Mouse (Mus musculus): ENCODE data around the gene Vsig1. TPM values are rescaled to one million over a fixed set of nuclear protein-coding genes. Genes with fewer than 3 reads are reported as not detected.

Vsig1 gene
- polyA plus RNA-seq, 1 experiment from 2014 or later: not detected

DNA sequence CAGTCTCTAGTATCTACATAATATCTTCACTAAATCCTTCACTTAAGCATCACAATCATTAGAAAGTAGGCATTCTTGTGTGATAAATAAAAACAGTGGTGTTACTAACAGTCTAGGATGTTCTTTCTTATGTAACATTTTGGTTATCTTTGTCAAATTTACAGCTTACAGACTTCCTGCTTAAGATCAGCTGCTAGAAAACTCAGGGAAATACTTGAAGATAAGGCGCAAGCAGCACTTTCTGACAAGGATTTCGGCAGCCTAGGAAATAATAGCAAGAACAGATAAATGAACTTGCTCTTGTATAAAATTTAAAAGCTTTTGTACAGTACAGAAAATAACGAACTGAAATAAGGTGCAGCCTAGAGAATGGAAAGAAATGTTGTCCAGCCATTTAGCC is 25.9 kb downstream of the Vsig1 start:
- 51% methylated on average over 3 of the region's 3 CpGs for WGBS
- Histone ChIP-seq H3K27ac (replicated peaks in 1 of 2; ENCODE audit: control insufficient read depth in 1 of 2, insufficient read depth in 1 of 2, low read depth in 2 of 2, low read length in 2 of 2) (no peak overlapping the region), H3K4me1 (ENCODE audit: control insufficient read depth in 2 of 2, insufficient read depth in 2 of 2, low read length in 2 of 2) (peaks cover 0 to 2% of the 10 kb centered on the region in 2 experiments; a peak in 1 of 4 replicates), H3K27me3 (ENCODE audit: control insufficient read depth, insufficient read depth, low read length) (no peaks in the 10 kb centered on the region), H3K9ac (ENCODE audit: low read length) (no peak overlapping the region), H3K4me3 (ENCODE audit: control insufficient read depth in 1 of 2, insufficient read depth in 1 of 2, low read depth in 1 of 2, low read length in 2 of 2) (no peak overlapping the region), H3K4me2 (ENCODE audit: low read length) (no peak overlapping the region), H3K9me3 (ENCODE audit: control insufficient read depth, low read length) (no peaks in the 10 kb centered on the region), H3K36me3 (ENCODE audit: control insufficient read depth, insufficient read depth, low read length) (no peaks in the 10 kb centered on the region)
- ATAC-seq (ENCODE audit: insufficient number of reproducible peaks, insufficient read depth, low FRiP score, low read depth): no peak

DNA sequence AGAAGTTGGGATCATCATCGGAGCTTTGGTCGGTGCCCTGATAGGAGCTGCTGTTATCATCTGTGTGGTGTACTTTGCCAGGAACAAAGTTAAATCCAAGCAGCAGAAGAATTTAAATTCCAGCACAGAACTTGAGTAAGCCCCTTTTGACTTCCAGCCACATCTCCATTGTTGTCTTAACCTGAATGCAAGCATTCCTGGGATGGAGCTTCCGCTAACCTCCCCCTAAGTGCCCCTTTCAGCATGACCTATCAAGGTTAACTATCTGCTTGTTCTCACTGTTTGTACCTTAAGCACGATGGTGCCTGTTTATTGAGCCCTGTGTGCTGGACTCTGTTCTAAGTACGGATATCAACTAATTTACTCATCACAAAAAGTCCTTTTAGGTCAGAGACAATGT is 28.9 kb downstream of the Vsig1 start:
- no peaks in the 10 kb centered on the region for H3K9me3 ChIP-seq (ENCODE audit: control insufficient read depth, low read length)
- H3K4me1 ChIP-seq (ENCODE audit: control insufficient read depth in 2 of 2, insufficient read depth in 2 of 2, low read length in 2 of 2): peaks cover 0 to 2% of the 10 kb centered on the region in 2 experiments; a peak in 1 of 4 replicates
- H3K27ac ChIP-seq (replicated peaks in 1 of 2; ENCODE audit: control insufficient read depth in 1 of 2, insufficient read depth in 1 of 2, low read depth in 2 of 2, low read length in 2 of 2): no peak overlapping the region
- H3K4me2 ChIP-seq (ENCODE audit: low read length): peak overlapping the region; percentile 13; the same call in 1 of the 2 replicates
- 39% methylated on average over 5 of the region's 5 CpGs for WGBS
- ATAC-seq (ENCODE audit: insufficient number of reproducible peaks, insufficient read depth, low FRiP score, low read depth): no peak
- no peak overlapping the region for H3K9ac ChIP-seq (ENCODE audit: low read length)
- no peaks in the 10 kb centered on the region for H3K36me3 ChIP-seq (ENCODE audit: control insufficient read depth, insufficient read depth, low read length)
- no peak overlapping the region for H3K4me3 ChIP-seq (ENCODE audit: control insufficient read depth in 1 of 2, insufficient read depth in 1 of 2, low read depth in 1 of 2, low read length in 2 of 2)
- H3K27me3 ChIP-seq (ENCODE audit: control insufficient read depth, insufficient read depth, low read length): no peaks in the 10 kb centered on the region

DNA sequence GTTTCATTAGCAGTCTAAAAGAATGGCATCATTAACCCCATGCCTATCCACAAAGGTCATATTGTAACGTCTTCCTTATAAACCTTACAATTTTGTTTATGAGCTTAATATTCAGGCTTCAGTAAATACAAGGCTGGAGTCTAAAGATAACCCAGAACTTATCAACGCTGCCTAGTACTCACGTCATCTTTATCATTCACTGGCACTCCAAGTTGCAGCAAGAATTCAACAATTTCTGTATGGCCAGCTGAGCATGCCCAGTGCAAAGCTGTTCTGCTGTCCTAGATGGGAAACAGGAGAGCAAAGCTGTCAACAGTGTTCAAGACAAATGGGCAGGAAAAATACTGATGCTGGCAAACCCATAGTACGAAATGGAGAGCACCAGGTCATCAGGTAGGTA is 46.2 kb downstream of the Vsig1 start:
- Histone ChIP-seq H3K4me2 (ENCODE audit: low read length) (no peak overlapping the region), H3K9ac (ENCODE audit: low read length) (no peak overlapping the region), H3K4me3 (ENCODE audit: control insufficient read depth in 1 of 2, insufficient read depth in 1 of 2, low read depth in 1 of 2, low read length in 2 of 2) (no peak overlapping the region), H3K27me3 (ENCODE audit: control insufficient read depth, insufficient read depth, low read length) (no peaks in the 10 kb centered on the region), H3K36me3 (ENCODE audit: control insufficient read depth, insufficient read depth, low read length) (peaks cover 19% of the 10 kb centered on the region), H3K4me1 (ENCODE audit: control insufficient read depth in 2 of 2, insufficient read depth in 2 of 2, low read length in 2 of 2) (0 out of 4 replicates have a peak, but pooled peaks cover 0 to 3% of the 10 kb centered on the region in 2 experiments), H3K9me3 (ENCODE audit: control insufficient read depth, low read length) (no peaks in the 10 kb centered on the region), H3K27ac (replicated peaks in 1 of 2; ENCODE audit: control insufficient read depth in 1 of 2, insufficient read depth in 1 of 2, low read depth in 2 of 2, low read length in 2 of 2) (no peak overlapping the region)
- ATAC-seq (ENCODE audit: insufficient number of reproducible peaks, insufficient read depth, low FRiP score, low read depth): no peak
- WGBS: 82% methylated on average over 4 of the region's 4 CpGs

- WGBS: 22% methylated on average over 23 of the region's 23 CpGs
- Histone ChIP-seq H3K4me3 (ENCODE audit: control insufficient read depth in 1 of 2, insufficient read depth in 1 of 2, low read depth in 1 of 2, low read length in 2 of 2) (peak within 1 kb of the TSS; percentile 54 to 73), H3K9ac (ENCODE audit: low read length) (peak within 1 kb of the TSS; percentile 64), H3K4me1 (ENCODE audit: control insufficient read depth in 2 of 2, insufficient read depth in 2 of 2, low read length in 2 of 2) (0 out of 4 replicates have a peak, but pooled peaks cover 0 to 3% of the 10 kb centered on the region in 2 experiments), H3K36me3 (ENCODE audit: control insufficient read depth, insufficient read depth, low read length) (peaks cover 5% of the 10 kb centered on the region; the same call in 1 of the 2 replicates), H3K4me2 (ENCODE audit: low read length) (peak within 1 kb of the TSS; percentile 64), H3K27me3 (ENCODE audit: control insufficient read depth, insufficient read depth, low read length) (no peaks in the 10 kb centered on the region), H3K27ac (replicated peaks in 1 of 2; ENCODE audit: control insufficient read depth in 1 of 2, insufficient read depth in 1 of 2, low read depth in 2 of 2, low read length in 2 of 2) (no peak within 1 kb of the TSS), H3K9me3 (ENCODE audit: control insufficient read depth, low read length) (no peaks in the 10 kb centered on the region)
- ATAC-seq (ENCODE audit: insufficient number of reproducible peaks, insufficient read depth, low FRiP score, low read depth): peak; percentile 96
Measured at GRCm38 (mm10) chrX:140956272-140956940, 49.0 kb downstream of the Vsig1 start, which contains the start of the genes Psmd10 and Atg4a. TSS of gene Psmd10 (minus strand) at chrX:140956728. TSS of gene Atg4a (plus strand) at chrX:140956907.

GRCm38 (mm10) chrX:140956959-140957358 is 49.6 kb downstream of the Vsig1 start:
- WGBS: 20% methylated on average over 5 of the region's 5 CpGs
- peak overlapping the region; percentile 60 for H3K9ac ChIP-seq (ENCODE audit: low read length)
- H3K36me3 ChIP-seq (ENCODE audit: control insufficient read depth, insufficient read depth, low read length): peaks cover 5% of the 10 kb centered on the region; the same call in 1 of the 2 replicates
- H3K4me2 ChIP-seq (ENCODE audit: low read length): peak overlapping the region; percentile 64
- H3K27ac ChIP-seq (replicated peaks in 1 of 2; ENCODE audit: control insufficient read depth in 1 of 2, insufficient read depth in 1 of 2, low read depth in 2 of 2, low read length in 2 of 2): no peak overlapping the region
- no peaks in the 10 kb centered on the region for H3K9me3 ChIP-seq (ENCODE audit: control insufficient read depth, low read length)
- H3K4me1 ChIP-seq (ENCODE audit: control insufficient read depth in 2 of 2, insufficient read depth in 2 of 2, low read length in 2 of 2): 0 out of 4 replicates have a peak, but pooled peaks cover 0 to 3% of the 10 kb centered on the region in 2 experiments
- ATAC-seq (ENCODE audit: insufficient number of reproducible peaks, insufficient read depth, low FRiP score, low read depth): peak; percentile 61; the same call in 1 of the 2 replicates
- H3K27me3 ChIP-seq (ENCODE audit: control insufficient read depth, insufficient read depth, low read length): no peaks in the 10 kb centered on the region
- peak overlapping the region; percentile 54 to 73 for H3K4me3 ChIP-seq (ENCODE audit: control insufficient read depth in 1 of 2, insufficient read depth in 1 of 2, low read depth in 1 of 2, low read length in 2 of 2)

GRCm38 (mm10) chrX:140978943-140979342 is 71.5 kb downstream of the Vsig1 start:
- H3K4me2 ChIP-seq (ENCODE audit: low read length): no peak overlapping the region
- no peak overlapping the region for H3K9ac ChIP-seq (ENCODE audit: low read length)
- no peaks in the 10 kb centered on the region for H3K27me3 ChIP-seq (ENCODE audit: control insufficient read depth, insufficient read depth, low read length)
- ATAC-seq (ENCODE audit: insufficient number of reproducible peaks, insufficient read depth, low FRiP score, low read depth): no peak
- H3K4me1 ChIP-seq (ENCODE audit: control insufficient read depth in 2 of 2, insufficient read depth in 2 of 2, low read length in 2 of 2): peaks cover 4 to 9% of the 10 kb centered on the region in 2 experiments
- H3K4me3 ChIP-seq (ENCODE audit: control insufficient read depth in 1 of 2, insufficient read depth in 1 of 2, low read depth in 1 of 2, low read length in 2 of 2): no peak overlapping the region
- 91% methylated on average over 1 of the region's 1 CpGs for whole genome bisulfite sequencing
- H3K27ac ChIP-seq (replicated peaks in 1 of 2; ENCODE audit: control insufficient read depth in 1 of 2, insufficient read depth in 1 of 2, low read depth in 2 of 2, low read length in 2 of 2): no peak overlapping the region
- H3K36me3 ChIP-seq (ENCODE audit: control insufficient read depth, insufficient read depth, low read length): no peaks in the 10 kb centered on the region
- H3K9me3 ChIP-seq (ENCODE audit: control insufficient read depth, low read length): no peaks in the 10 kb centered on the region

DNA sequence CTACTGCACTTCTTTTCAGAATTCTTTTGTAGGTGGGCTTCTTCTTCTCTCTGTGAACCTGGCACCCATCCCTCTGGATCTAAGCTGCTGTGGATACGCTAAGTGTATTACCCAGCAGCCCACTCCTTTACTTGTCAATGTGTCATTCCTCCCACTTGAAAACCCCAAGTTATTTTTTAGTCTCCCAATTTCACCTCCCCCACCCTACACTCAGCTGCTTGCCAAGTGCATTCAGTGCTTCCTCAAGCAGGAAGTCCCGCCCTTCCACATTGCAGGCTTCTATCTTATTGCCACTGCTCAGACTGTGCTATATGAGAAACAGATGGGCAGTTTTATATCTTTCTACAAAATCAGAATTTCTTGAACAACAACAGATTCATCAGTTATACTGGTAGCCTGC is 72.1 kb downstream of the Vsig1 start:
- Histone ChIP-seq H3K4me3 (ENCODE audit: control insufficient read depth in 1 of 2, insufficient read depth in 1 of 2, low read depth in 1 of 2, low read length in 2 of 2) (no peak overlapping the region), H3K9ac (ENCODE audit: low read length) (no peak overlapping the region), H3K27me3 (ENCODE audit: control insufficient read depth, insufficient read depth, low read length) (peaks cover 1% of the 10 kb centered on the region; the same call in 1 of the 2 replicates), H3K4me1 (ENCODE audit: control insufficient read depth in 2 of 2, insufficient read depth in 2 of 2, low read length in 2 of 2) (peaks cover 4 to 9% of the 10 kb centered on the region in 2 experiments), H3K27ac (replicated peaks in 1 of 2; ENCODE audit: control insufficient read depth in 1 of 2, insufficient read depth in 1 of 2, low read depth in 2 of 2, low read length in 2 of 2) (no peak overlapping the region), H3K36me3 (ENCODE audit: control insufficient read depth, insufficient read depth, low read length) (no peaks in the 10 kb centered on the region), H3K4me2 (ENCODE audit: low read length) (no peak overlapping the region), H3K9me3 (ENCODE audit: control insufficient read depth, low read length) (no peaks in the 10 kb centered on the region)
- WGBS: 51% methylated on average over 2 of the region's 2 CpGs
- no peak for ATAC-seq (ENCODE audit: insufficient number of reproducible peaks, insufficient read depth, low FRiP score, low read depth)

Measured in heart, embryonic 14.5 days (tissue).